Mouse (Mus musculus) hindbrain, embryonic 15.5 days (tissue): Measurements from ENCODE around the gene Nell2. TPM values are rescaled to one million over a fixed set of nuclear protein-coding genes. Genes with fewer than 3 reads are reported as not detected.

Experiments
- ATAC-seq: fragments of 200-750 bp; cut with Nextera tagmentation; 2 replicates; pipeline ENCODE4 v1.8.0; 2017; ENCODE audit warnings: low read depth, moderate number of reproducible peaks, moderate TSS enrichment; ENCODE audit not compliant: low FRiP score
- H3K27ac ChIP-seq: fragments of 300-500 bp; sonication (generic); replicated peaks from 2 replicates; pipeline ENCODE4 v1.5.1; 2015; ENCODE audit warnings: mild to moderate bottlenecking, inconsistent platforms
- H3K27me3 ChIP-seq: fragments of 300-500 bp; sonication (generic); 2 replicates; pipeline ENCODE4 v1.6.1; 2015; ENCODE audit warnings: control low read depth, inconsistent platforms
- H3K36me3 ChIP-seq: fragments of 300-500 bp; sonication (generic); 2 replicates; pipeline ENCODE4 v1.6.1; 2015; ENCODE audit warnings: control low read depth, inconsistent platforms
- H3K4me1 ChIP-seq: fragments of 300-500 bp; sonication (generic); replicated peaks from 2 replicates; pipeline ENCODE4 v1.6.1; 2015; ENCODE audit warnings: control low read depth, inconsistent platforms
- H3K4me2 ChIP-seq: fragments of 300-500 bp; sonication (generic); 2 replicates; pipeline ENCODE4 v1.6.1; 2015; ENCODE audit warnings: moderate library complexity, mild to moderate bottlenecking, inconsistent platforms
- H3K4me3 ChIP-seq: fragments of 300-500 bp; sonication (generic); 2 replicates; pipeline ENCODE4 v1.5.1; 2015; ENCODE audit warnings: mild to moderate bottlenecking, inconsistent platforms
- H3K9ac ChIP-seq: fragments of 300-500 bp; sonication (generic); 2 replicates; pipeline ENCODE4 v1.6.1; 2015; ENCODE audit warnings: inconsistent platforms
- H3K9me3 ChIP-seq: fragments of 300-500 bp; sonication (generic); 2 replicates; pipeline ENCODE4 v1.6.1; 2016; ENCODE audit warnings: control low read depth, inconsistent platforms
- WGBS: fragments of 180-500 bp; shearing (Covaris S2); methylation state at CpG from one replicate; pipeline ENCODE4 v1.1.7; 2015; 5-methylcytosine and 5-hydroxymethylcytosine counted together
- polyA plus RNA-seq: library from polyadenylated mRNA; unstranded; fragments of >200 nt; fragmentation: Nextera tagmentation; extraction: Ambion mirVana; gene quantifications from 2 replicates; pipeline ENCODE4 v1.2.1, GENCODE M21; 2015

Gene Nell2
- polyA plus RNA-seq, 1 experiment from 2014 or later = 176 TPM

DNA sequence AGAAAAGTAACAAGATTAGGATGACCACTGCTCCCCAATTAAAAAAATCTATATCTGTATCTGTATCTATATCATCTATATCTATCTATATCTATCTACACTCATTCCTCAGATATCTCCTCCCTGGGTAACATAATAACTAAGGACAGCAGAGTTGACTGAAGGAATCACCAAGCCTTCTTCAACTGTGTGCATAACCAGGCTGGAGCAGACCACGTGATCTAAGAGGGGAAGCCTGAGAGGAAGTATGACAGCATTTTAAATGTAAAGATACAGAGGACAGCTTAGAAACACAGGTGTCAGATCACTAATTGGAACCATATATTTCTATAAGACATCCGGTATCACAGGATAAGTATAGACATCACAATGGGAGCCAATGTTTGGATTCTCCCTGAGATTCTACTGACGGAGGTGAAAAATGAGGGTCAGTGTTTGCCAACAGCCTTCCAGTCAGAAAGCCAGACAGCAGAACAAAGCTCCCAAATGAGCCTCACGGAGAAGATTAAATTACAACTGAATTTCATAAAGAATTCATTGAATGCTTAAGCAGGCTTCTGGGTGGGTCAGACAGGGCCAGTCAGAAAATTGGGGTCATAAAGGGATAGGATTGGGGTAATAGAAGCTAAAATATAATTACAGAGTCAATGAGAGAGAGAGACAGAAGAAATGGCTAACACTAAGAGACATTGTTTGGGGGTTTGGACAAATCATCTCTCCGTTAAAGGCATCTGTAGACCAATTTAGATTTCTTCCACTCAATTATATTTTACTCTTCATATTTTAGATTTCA, 116.2 kb downstream of the Nell2 start:
- H3K27ac ChIP-seq = no peak overlapping the region

DNA sequence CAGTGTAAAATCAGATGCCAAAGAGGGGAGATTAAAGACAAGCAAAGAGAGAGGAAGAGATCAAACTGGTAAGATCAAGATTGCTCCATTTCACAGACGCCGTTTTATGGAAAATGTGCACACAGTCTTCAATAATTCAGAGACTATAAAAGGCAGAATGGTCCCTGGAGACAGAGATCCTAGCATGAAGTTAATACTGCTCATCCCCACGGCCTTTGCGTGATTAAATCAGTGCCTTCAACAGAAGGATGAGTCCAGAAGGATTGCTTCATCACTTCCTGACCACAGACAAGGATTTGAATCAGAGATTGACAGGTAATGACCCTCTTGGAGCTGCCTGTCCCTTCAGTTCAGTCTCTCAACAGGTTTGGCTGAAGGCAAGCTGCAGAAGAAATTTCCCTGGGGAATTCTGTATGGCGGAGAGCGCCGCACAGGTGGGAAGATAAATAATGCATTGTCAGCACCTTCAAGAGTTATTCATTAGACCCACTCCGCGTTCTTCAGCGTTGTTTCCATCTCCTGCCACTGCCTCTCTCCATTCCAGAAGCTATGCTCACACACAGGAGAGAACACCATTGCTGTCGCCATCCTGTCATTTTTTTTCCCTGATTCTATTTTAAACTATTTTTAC, 118.0 kb downstream of the Nell2 start:
- ATAC-seq = no peak
- Histone ChIP-seq H3K27me3 (no peaks in the 10 kb centered on the region), H3K27ac (no peak overlapping the region), H3K9ac (no peak overlapping the region), H3K4me2 (no peak overlapping the region), H3K36me3 (no peaks in the 10 kb centered on the region), H3K4me1 (peaks cover 15% of the 10 kb centered on the region), H3K9me3 (no peaks in the 10 kb centered on the region), H3K4me3 (no peak overlapping the region)
- 62% methylated on average over 11 of the region's 11 CpGs for WGBS

More for the DNA sequence above, 116.2 kb downstream of the Nell2 start:
- Histone ChIP-seq H3K4me3 (no peak overlapping the region), H3K4me2 (no peak overlapping the region), H3K4me1 (peaks cover 15% of the 10 kb centered on the region), H3K9ac (no peak overlapping the region), H3K36me3 (0 out of 2 replicates have a peak, but pooled peaks cover 1% of the 10 kb centered on the region), H3K9me3 (no peaks in the 10 kb centered on the region), H3K27me3 (no peaks in the 10 kb centered on the region)
- ATAC-seq = no peak
- WGBS = 25% methylated on average over 5 of the region's 5 CpGs

DNA sequence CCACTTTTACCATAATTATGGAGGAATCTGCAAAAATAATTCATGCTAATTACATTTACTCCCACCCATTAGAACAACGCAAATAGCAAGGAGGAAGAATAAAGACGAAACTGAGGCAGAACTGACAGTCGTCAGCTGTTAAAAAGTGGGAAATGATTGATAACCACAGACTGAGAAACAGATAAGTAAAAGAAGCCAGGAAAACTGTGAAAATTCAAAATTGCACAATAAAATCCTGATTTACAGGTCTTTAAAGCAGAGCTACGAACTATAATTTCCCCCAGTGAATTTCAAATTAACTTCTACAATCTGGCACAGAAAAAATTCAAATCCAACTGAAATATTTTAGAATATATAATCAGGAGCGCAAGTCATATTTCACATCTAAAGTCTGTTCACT, 138.0 kb downstream of the Nell2 start:
- no peaks in the 10 kb centered on the region for H3K36me3 ChIP-seq
- H3K27me3 ChIP-seq = no peaks in the 10 kb centered on the region
- 77% methylated on average over 5 of the region's 5 CpGs for WGBS
- ATAC-seq = no peak
- H3K4me3 ChIP-seq = no peak overlapping the region
- no peak overlapping the region for H3K4me2 ChIP-seq
- no peaks in the 10 kb centered on the region for H3K4me1 ChIP-seq
- H3K9ac ChIP-seq = no peak overlapping the region
- no peaks in the 10 kb centered on the region for H3K9me3 ChIP-seq
- no peak overlapping the region for H3K27ac ChIP-seq

DNA sequence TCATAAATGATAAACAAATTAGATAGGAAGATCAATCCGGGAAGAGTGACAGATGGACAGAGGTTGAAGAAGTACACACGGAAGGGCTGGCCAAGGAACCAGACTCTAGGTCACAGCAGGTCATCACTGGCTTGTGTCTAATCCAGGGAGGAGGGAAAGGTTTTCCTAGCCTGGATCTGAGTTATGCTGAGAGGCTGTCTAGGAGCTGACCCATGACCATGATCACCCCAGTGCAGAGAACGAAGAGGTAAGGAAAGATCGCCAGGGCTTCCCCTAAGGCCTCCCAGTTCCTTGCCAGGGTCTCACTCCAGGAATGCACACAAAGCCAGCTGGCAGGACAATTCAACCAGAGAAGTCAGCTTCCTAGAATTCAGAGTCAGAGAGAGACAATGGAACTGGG, 139.4 kb downstream of the Nell2 start:
- Histone ChIP-seq H3K27me3 (no peaks in the 10 kb centered on the region), H3K9ac (no peak overlapping the region), H3K36me3 (peaks cover 7% of the 10 kb centered on the region), H3K27ac (no peak overlapping the region), H3K4me2 (no peak overlapping the region), H3K9me3 (no peaks in the 10 kb centered on the region), H3K4me3 (no peak overlapping the region), H3K4me1 (no peaks in the 10 kb centered on the region)
- 75% methylated on average over 4 of the region's 4 CpGs for WGBS
- no peak for ATAC-seq

DNA sequence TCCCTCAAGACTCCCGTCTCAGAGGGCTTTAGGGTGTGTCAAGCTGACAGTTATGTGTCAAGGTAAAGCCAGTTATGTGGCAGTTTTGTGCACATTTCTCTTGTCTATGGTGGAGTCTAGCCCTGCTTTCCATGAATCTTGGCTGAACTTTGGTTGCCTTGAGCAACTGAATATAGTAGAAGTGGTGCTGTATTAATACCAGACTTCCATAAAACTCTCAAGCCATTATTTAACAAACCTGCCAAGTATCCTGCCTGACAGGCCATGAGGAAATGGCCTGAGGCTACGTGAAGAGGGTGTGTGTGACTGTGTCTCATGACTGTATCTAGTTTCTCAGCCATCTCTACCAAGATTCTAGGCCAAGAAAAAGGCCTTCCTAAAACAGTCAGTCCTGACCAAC, 147.5 kb downstream of the Nell2 start:
- no peak for ATAC-seq
- Histone ChIP-seq H3K4me3 (no peak overlapping the region), H3K27ac (no peak overlapping the region), H3K9ac (no peak overlapping the region), H3K36me3 (peaks cover 33% of the 10 kb centered on the region), H3K4me1 (no peaks in the 10 kb centered on the region), H3K27me3 (no peaks in the 10 kb centered on the region), H3K9me3 (no peaks in the 10 kb centered on the region), H3K4me2 (no peak overlapping the region)
- 91% methylated on average over 2 of the region's 2 CpGs for WGBS

DNA sequence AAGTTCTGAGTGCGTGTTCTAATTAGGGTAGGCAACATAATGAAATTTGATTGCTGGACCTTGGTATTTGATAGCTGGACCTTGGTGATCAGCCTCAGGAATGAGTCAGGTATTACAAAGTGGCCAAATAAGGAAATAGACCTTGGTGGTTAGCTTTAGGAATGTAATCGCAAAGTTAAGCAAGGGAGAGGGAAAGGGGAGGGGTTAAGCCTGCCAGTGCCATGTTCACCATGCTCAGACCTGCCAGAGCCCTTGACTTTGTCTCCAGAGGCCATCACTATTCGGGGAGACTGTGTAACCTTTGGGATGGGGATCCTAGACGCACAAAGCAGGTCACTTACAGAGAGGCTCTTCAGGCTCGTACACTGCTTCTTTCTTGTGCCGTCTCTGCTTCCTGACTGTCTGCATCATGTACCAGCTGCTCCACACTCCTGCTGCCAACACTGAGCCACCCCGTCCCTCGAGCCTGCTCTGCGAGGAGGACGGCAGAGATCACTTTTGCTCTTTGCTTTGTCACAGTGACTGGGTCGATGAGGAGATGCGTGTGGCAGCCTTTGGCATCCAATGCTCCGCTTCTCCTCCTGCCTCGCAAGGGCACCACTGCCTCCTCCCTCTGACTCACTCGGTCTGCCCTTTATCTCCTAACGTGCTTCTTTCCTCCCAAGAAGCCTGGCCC, 157.5 kb downstream of the Nell2 start:
- Histone ChIP-seq H3K4me2 (no peak overlapping the region), H3K27ac (no peak overlapping the region), H3K4me3 (no peak overlapping the region), H3K9me3 (no peaks in the 10 kb centered on the region), H3K4me1 (peaks cover 6% of the 10 kb centered on the region; the same call in 1 of the 2 replicates), H3K36me3 (no peaks in the 10 kb centered on the region), H3K9ac (no peak overlapping the region), H3K27me3 (no peaks in the 10 kb centered on the region)
- ATAC-seq = peak; percentile 42; the same call in 1 of the 2 replicates
- WGBS = 60% methylated on average over 16 of the region's 16 CpGs

DNA sequence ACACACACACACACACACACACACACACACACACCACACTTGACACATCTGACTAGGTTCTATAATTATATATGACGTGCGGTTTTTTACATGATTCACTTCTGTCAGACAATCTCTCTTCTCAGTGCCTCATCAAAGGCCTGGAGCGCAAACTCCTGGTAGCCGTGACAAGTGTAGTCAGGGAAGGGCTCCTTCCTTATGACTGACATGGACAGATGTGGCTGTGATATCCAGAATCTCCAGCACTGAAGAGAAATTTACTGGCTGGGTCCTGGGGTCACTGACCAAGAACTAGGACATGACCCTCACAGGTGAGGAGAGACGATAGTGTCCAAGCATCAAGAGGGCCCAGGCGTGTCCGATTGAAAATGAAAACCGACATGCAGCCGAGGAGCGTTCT, 160.2 kb downstream of the Nell2 start:
- H3K4me3 ChIP-seq = no peak overlapping the region
- H3K36me3 ChIP-seq = no peaks in the 10 kb centered on the region
- H3K27me3 ChIP-seq = no peaks in the 10 kb centered on the region
- WGBS = 89% methylated on average over 10 of the region's 10 CpGs
- peaks cover 6% of the 10 kb centered on the region; the same call in 1 of the 2 replicates for H3K4me1 ChIP-seq
- ATAC-seq = no peak
- no peak overlapping the region for H3K27ac ChIP-seq
- no peaks in the 10 kb centered on the region for H3K9me3 ChIP-seq
- no peak overlapping the region for H3K4me2 ChIP-seq
- H3K9ac ChIP-seq = no peak overlapping the region

DNA sequence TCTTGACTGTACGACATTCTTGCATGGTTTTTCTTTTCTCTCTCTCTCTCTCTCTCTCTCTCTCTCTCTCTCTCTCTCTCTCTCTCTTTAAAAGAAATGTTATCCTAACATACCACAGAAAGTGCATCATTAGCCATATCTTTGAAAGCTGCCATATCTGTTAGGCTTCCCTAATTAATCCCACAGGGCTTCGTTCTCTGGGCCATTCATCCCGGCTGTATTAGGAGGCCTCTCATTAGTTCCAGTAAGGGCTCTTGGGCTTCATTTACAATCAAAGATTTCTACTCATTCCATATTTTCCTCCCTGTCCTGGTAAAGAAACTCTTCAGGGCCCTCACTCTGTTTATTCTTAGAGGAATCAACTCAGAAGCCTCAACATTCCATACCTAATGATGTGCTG, 161.9 kb downstream of the Nell2 start:
- Histone ChIP-seq H3K36me3 (no peaks in the 10 kb centered on the region), H3K4me2 (no peak overlapping the region), H3K9ac (no peak overlapping the region), H3K27ac (no peak overlapping the region), H3K4me1 (peaks cover 6% of the 10 kb centered on the region; the same call in 1 of the 2 replicates), H3K4me3 (no peak overlapping the region), H3K27me3 (no peaks in the 10 kb centered on the region), H3K9me3 (no peaks in the 10 kb centered on the region)
- 56% methylated on average over 3 of the region's 3 CpGs for WGBS
- no peak for ATAC-seq

DNA sequence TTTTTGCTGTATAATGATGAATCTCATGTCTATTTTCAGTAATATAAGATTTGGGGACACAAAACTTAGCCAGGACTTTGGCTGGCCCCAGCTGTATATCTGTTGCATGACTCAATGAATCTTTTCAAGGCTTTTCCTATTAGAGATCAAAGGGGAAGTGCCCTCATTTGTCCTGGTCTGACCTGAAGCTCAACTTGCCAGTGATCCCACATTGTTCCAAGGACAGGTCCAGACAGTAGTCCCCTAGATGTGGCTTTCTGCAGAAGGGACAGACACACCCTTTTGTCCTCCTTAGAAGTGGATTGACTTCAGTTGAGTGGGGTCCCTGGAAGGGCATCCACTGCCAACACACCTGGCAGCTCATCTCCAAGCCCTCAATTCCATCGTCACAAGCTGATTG, 173.6 kb downstream of the Nell2 start:
- Histone ChIP-seq H3K4me1 (no peaks in the 10 kb centered on the region), H3K27ac (no peak overlapping the region), H3K36me3 (peaks cover 10% of the 10 kb centered on the region), H3K9ac (no peak overlapping the region), H3K27me3 (no peaks in the 10 kb centered on the region), H3K9me3 (0 out of 2 replicates have a peak, but pooled peaks cover 3% of the 10 kb centered on the region), H3K4me3 (no peak overlapping the region), H3K4me2 (no peak overlapping the region)
- whole genome bisulfite sequencing = 61% methylated on average over 1 of the region's 1 CpGs
- no peak for ATAC-seq

DNA sequence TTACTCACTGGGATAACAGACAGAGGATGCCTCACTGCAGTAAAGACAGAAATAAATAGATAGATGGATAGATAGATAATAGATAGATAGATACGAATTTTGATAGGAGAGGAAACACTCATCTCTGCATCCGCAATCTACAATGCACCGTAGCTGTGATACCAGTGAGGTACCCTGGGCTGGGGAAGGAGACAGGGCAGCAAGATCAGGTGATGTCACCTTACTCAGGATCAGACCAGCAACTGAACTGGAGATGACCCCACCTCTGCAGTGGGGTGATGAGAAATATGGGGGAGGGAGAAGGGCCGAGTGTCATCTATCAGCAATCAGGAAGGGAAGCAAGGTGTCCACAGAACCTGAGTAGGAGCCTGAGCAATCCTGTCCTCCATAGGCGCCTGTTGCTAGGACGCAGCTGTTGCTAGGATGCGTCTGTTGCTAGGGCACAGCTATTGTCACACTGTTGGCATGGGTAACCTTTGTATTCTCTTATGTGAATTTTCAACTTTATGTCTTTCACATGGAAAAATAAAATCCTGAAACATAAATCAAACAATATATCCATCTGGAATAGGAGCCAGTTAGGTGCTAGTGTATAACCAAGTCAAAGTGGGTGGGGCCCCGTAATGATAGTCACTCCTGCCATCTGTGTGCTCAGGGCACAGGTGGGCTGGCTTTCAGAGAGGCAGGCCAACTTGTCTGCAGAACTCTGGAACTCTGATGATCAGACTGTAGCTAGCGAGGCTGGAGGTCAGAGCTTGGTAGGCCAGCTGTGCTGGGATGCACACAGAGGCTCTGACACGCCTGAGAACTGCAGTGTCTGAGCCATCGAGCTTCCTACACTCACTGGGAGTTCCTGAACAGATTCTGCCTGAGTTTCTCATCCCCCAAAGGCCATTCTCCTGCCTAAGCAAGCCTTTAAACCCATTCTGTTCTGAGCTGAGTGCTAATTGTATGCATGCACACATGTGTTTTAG, 193.7 kb downstream of the Nell2 start:
- Histone ChIP-seq H3K4me2 (no peak overlapping the region), H3K4me3 (no peak overlapping the region), H3K9me3 (no peaks in the 10 kb centered on the region), H3K4me1 (peaks cover 11% of the 10 kb centered on the region), H3K27me3 (no peaks in the 10 kb centered on the region), H3K36me3 (no peaks in the 10 kb centered on the region), H3K9ac (no peak overlapping the region), H3K27ac (peak overlapping the region; percentile 35; the same call in 1 of the 2 replicates)
- 58% methylated on average over 11 of the region's 11 CpGs for WGBS
- ATAC-seq = peak; percentile 79; the same call in 1 of the 2 replicates

DNA sequence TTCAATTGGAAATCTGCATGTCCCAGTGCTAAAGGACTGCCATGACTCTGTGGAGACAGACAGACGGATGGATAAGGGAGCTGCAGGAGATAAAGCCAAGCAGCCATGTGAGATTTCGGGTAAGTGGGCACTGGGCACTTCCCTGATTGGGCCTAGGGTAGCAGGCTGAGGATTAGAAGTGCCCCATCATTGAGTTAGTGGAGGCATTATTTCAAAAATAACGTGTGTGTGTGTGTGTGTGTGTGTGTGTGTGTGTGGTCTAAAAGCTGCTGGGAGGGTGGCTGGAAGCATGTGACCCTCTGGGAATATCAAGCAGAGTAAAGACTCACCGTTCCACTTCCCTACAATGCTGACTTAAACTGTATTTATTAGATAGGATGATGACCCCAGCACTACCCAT, 195.1 kb downstream of the Nell2 start:
- H3K36me3 ChIP-seq = no peaks in the 10 kb centered on the region
- H3K27ac ChIP-seq = no peak overlapping the region
- no peak for ATAC-seq
- H3K9ac ChIP-seq = no peak overlapping the region
- no peaks in the 10 kb centered on the region for H3K9me3 ChIP-seq
- H3K4me3 ChIP-seq = no peak overlapping the region
- no peak overlapping the region for H3K4me2 ChIP-seq
- no peaks in the 10 kb centered on the region for H3K27me3 ChIP-seq
- peaks cover 11% of the 10 kb centered on the region for H3K4me1 ChIP-seq
- 77% methylated on average over 4 of the region's 4 CpGs for whole genome bisulfite sequencing
